Mouse (Mus musculus) heart, adult 2 months (tissue): Measurements from ENCODE around the gene Ndufs8.

ENCODE experiments used
- CTCF ChIP-seq: fragments of 200-600 bp; IDR thresholded peaks from 2 replicates; pipeline ENCODE4 v1.8.1; 2022; ENCODE audit warnings: antibody characterized with exemption, mild to moderate bottlenecking, moderate library complexity
- EP300 ChIP-seq: fragments of 200-500 bp; IDR thresholded peaks from 2 replicates; pipeline ENCODE4 v1.6.1; 2011; ENCODE audit warnings: low read depth, low read length, control low read depth; ENCODE audit not compliant: insufficient read depth

DNA sequence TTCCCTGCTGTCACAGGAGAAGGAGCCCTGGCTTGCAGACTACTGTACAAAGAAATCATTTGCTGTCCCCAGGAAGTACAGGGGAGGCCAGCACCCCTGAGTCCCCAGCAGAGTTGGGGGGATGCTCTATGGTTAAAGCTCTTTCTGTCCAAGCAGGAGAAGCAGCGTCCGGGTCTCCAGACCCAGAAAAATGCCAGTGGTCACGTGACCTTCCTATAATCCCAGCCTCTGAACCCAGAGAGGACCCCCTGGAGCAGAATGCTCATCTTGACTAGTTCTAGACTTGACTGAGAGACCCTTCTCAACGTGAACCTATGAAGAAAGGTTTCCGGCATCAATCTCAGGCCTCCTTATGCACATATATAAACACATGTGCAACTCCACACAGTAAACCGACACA, 13.3 kb upstream of the Ndufs8 start:
- TF ChIP-seq CTCF (no peak), EP300 (no peak)
